Mouse (Mus musculus): Measurements from ENCODE around the gene Lpar2.

Lpar2 gene

GRCm38 (mm10) chr8:69822386-69823191 is at the start of gene Lpar2:
Gene Lpar2 (plus strand): TSS chr8:69822429.
- DNase-seq = peak; percentile 67 to 80

GRCm38 (mm10) chr8:69774503-69775148 is 47.6 kb upstream of the Lpar2 start, which contains the start of gene Gm20422:
Gene Gm20422 (minus strand): TSS chr8:69774886.
- peak; percentile 91 to 94 for DNase-seq

- no peak for DNase-seq
Measured at GRCm38 (mm10) chr8:69775149-69775534, 47.1 kb upstream of the Lpar2 start.

GRCm38 (mm10) chr8:69777111-69777510 is 45.1 kb upstream of the Lpar2 start:
- no peak for DNase-seq

- no peak for DNase-seq
Measured at GRCm38 (mm10) chr8:69789105-69789504, 33.1 kb upstream of the Lpar2 start.

- DNase-seq = no peak
Measured at GRCm38 (mm10) chr8:69789731-69790130, 32.5 kb upstream of the Lpar2 start.

- no peak for DNase-seq
Measured at GRCm38 (mm10) chr8:69790364-69790763, 31.9 kb upstream of the Lpar2 start.

- peak; percentile 89 to 90 for DNase-seq
Measured at GRCm38 (mm10) chr8:69790773-69791367, 31.4 kb upstream of the Lpar2 start, which contains the start of the genes Atp13a1 and Zfp866. Gene Atp13a1 (plus strand): TSS chr8:69791163. Gene Zfp866 (minus strand): TSS chr8:69791178.

- peak in 1 of 2 experiments; percentile 29 for DNase-seq
Measured at GRCm38 (mm10) chr8:69791415-69792068, 30.7 kb upstream of the Lpar2 start.

GRCm38 (mm10) chr8:69793666-69794065 is 28.6 kb upstream of the Lpar2 start:
- peak in 1 of 2 experiments; percentile 0 for DNase-seq

GRCm38 (mm10) chr8:69794096-69794495 is 28.1 kb upstream of the Lpar2 start:
- peak in 1 of 2 experiments; percentile 0 for DNase-seq

- DNase-seq = peak in 1 of 2 experiments; percentile 0
Measured at GRCm38 (mm10) chr8:69794901-69795300, 27.3 kb upstream of the Lpar2 start.

- no peak for DNase-seq
Measured at GRCm38 (mm10) chr8:69796721-69797345, 25.4 kb upstream of the Lpar2 start.

- no peak for DNase-seq
Measured at GRCm38 (mm10) chr8:69797661-69798060, 24.6 kb upstream of the Lpar2 start.

- DNase-seq = peak in 1 of 2 experiments; percentile 1
Measured at GRCm38 (mm10) chr8:69799261-69799660, 23.0 kb upstream of the Lpar2 start.

- DNase-seq = peak in 1 of 2 experiments; percentile 1
Measured at GRCm38 (mm10) chr8:69799946-69800345, 22.3 kb upstream of the Lpar2 start.

GRCm38 (mm10) chr8:69801796-69802195 is 20.4 kb upstream of the Lpar2 start:
- DNase-seq = peak in 1 of 2 experiments; percentile 0

GRCm38 (mm10) chr8:69802216-69802615 is 20.0 kb upstream of the Lpar2 start:
- peak in 1 of 2 experiments; percentile 0 for DNase-seq

GRCm38 (mm10) chr8:69803366-69803765 is 18.9 kb upstream of the Lpar2 start:
- DNase-seq = peak in 1 of 2 experiments; percentile 0

- no peak for DNase-seq
Measured at GRCm38 (mm10) chr8:69804537-69804936, 17.7 kb upstream of the Lpar2 start.

- peak in 1 of 2 experiments; percentile 1 for DNase-seq
Measured at GRCm38 (mm10) chr8:69805086-69805485, 17.1 kb upstream of the Lpar2 start.

- peak in 1 of 2 experiments; percentile 1 for DNase-seq
Measured at GRCm38 (mm10) chr8:69805491-69805890, 16.7 kb upstream of the Lpar2 start.

Data from kidney, adult 8-10 months (tissue).